Mouse (Mus musculus): Measurements from ENCODE around the gene Psmc5.
"Not testable (repeated sequence)": the region's sequence is repeated elsewhere in the genome, so short reads cannot be mapped to it uniquely, and the experiment has no call there.

Gene Psmc5

GRCm38 (mm10) chr11:106255685-106256451 is at the start of gene Psmc5, which contains the start of gene Ftsj3:
Gene Psmc5 (plus strand): TSS chr11:106256154.
Gene Ftsj3 (minus strand): TSS chr11:106256079.
- DNase-seq (ENCODE audit: low read depth): peak; percentile 96

- no peak for DNase-seq (ENCODE audit: low read depth)
Measured at GRCm38 (mm10) chr11:106212771-106213170, 43.2 kb upstream of the Psmc5 start.

GRCm38 (mm10) chr11:106214856-106215255 is 41.1 kb upstream of the Psmc5 start:
- DNase-seq (ENCODE audit: low read depth): no peak

GRCm38 (mm10) chr11:106215450-106215859 is 40.5 kb upstream of the Psmc5 start:
- DNase-seq (ENCODE audit: low read depth): no peak

GRCm38 (mm10) chr11:106215927-106216729 is 39.8 kb upstream of the Psmc5 start, which contains the start of gene Ccdc47:
Gene Ccdc47 (minus strand): TSS chr11:106216344.
- peak; percentile 95 for DNase-seq (ENCODE audit: low read depth)

- peak; percentile 92 for DNase-seq (ENCODE audit: low read depth)
Measured at GRCm38 (mm10) chr11:106216730-106217490, 39.0 kb upstream of the Psmc5 start, which contains the start of gene Ddx42. Gene Ddx42 (plus strand): TSS chr11:106216926.

- DNase-seq (ENCODE audit: low read depth): no peak
Measured at GRCm38 (mm10) chr11:106220603-106221002, 35.4 kb upstream of the Psmc5 start.

- not testable (repeated sequence) for DNase-seq (ENCODE audit: low read depth)
Measured at GRCm38 (mm10) chr11:106233978-106234377, 22.0 kb upstream of the Psmc5 start.

- DNase-seq (ENCODE audit: low read depth): no peak
Measured at GRCm38 (mm10) chr11:106246834-106247233, 9.1 kb upstream of the Psmc5 start.

GRCm38 (mm10) chr11:106249326-106249725 is 6.6 kb upstream of the Psmc5 start:
- no peak for DNase-seq (ENCODE audit: low read depth)

GRCm38 (mm10) chr11:106254767-106255166 is 1.2 kb upstream of the Psmc5 start:
- DNase-seq (ENCODE audit: low read depth): no peak

- peak; percentile 12 for DNase-seq (ENCODE audit: low read depth)
Measured at GRCm38 (mm10) chr11:106255174-106255573, 780 bp upstream of the Psmc5 start.

GRCm38 (mm10) chr11:106256775-106257174 is 821 bp downstream of the Psmc5 start:
- DNase-seq (ENCODE audit: low read depth): no peak

GRCm38 (mm10) chr11:106260826-106261450 is 5.0 kb downstream of the Psmc5 start:
- DNase-seq (ENCODE audit: low read depth): no peak

GRCm38 (mm10) chr11:106263963-106264362 is 8.0 kb downstream of the Psmc5 start:
- DNase-seq (ENCODE audit: low read depth): no peak

- DNase-seq (ENCODE audit: low read depth): no peak
Measured at GRCm38 (mm10) chr11:106264988-106265387, 9.0 kb downstream of the Psmc5 start.

- DNase-seq (ENCODE audit: low read depth): no peak
Measured at GRCm38 (mm10) chr11:106265570-106265969, 9.6 kb downstream of the Psmc5 start.

- DNase-seq (ENCODE audit: low read depth): no peak
Measured at GRCm38 (mm10) chr11:106266431-106266830, 10.5 kb downstream of the Psmc5 start.

GRCm38 (mm10) chr11:106267311-106267852 is 11.4 kb downstream of the Psmc5 start:
- DNase-seq (ENCODE audit: low read depth): no peak

GRCm38 (mm10) chr11:106267871-106268270 is 11.9 kb downstream of the Psmc5 start:
- DNase-seq (ENCODE audit: low read depth): no peak

GRCm38 (mm10) chr11:106268326-106269059 is 12.5 kb downstream of the Psmc5 start:
- no peak for DNase-seq (ENCODE audit: low read depth)

All from c-Kit-positive CD71-negative TER-119-negative erythroid progenitor cells, embryonic 14.5 days (primary cell).